Mouse (Mus musculus): ENCODE measurements around the gene Flt1. TPM values are rescaled to one million over a fixed set of nuclear protein-coding genes. Genes with fewer than 3 reads are reported as not detected.
"Not testable (repeated sequence)": the region's sequence is repeated elsewhere in the genome, so short reads cannot be mapped to it uniquely, and the experiment has no call there.

Flt1 gene
- polyA plus RNA-seq, 1 experiment from 2014 or later, result 14.0 TPM

- Histone ChIP-seq H3K27me3 (replicated peaks) (no peaks in the 10 kb centered on the region), H3K27ac (no peak overlapping the region), H3K4me2 (no peak overlapping the region), H3K9ac (no peak overlapping the region), H3K4me1 (no peaks in the 10 kb centered on the region), H3K4me3 (replicated peaks) (no peak overlapping the region), H3K9me3 (no peaks in the 10 kb centered on the region), H3K36me3 (no peaks in the 10 kb centered on the region)
- 13% methylated on average over 2 of the region's 2 CpGs for WGBS
- peak; percentile 33 for ATAC-seq (ENCODE audit: insufficient read depth, low FRiP score, low read depth)
Observed at GRCm38 (mm10) chr5:147620178-147620577, 105.6 kb downstream of the Flt1 start.

- Histone ChIP-seq H3K4me1 (no peaks in the 10 kb centered on the region), H3K4me2 (no peak overlapping the region), H3K27me3 (replicated peaks) (no peaks in the 10 kb centered on the region), H3K9ac (no peak overlapping the region), H3K36me3 (no peaks in the 10 kb centered on the region), H3K4me3 (replicated peaks) (no peak overlapping the region), H3K27ac (no peak overlapping the region), H3K9me3 (no peaks in the 10 kb centered on the region)
- ATAC-seq (ENCODE audit: insufficient read depth, low FRiP score, low read depth), result no peak
- 80% methylated on average over 10 of the region's 10 CpGs for WGBS
Observed at GRCm38 (mm10) chr5:147618243-147618642, 107.6 kb downstream of the Flt1 start.

GRCm38 (mm10) chr5:147616450-147616849 is 109.4 kb downstream of the Flt1 start:
- Histone ChIP-seq H3K27ac (no peak overlapping the region), H3K36me3 (no peaks in the 10 kb centered on the region), H3K4me1 (no peaks in the 10 kb centered on the region), H3K27me3 (replicated peaks) (no peaks in the 10 kb centered on the region), H3K9me3 (no peaks in the 10 kb centered on the region), H3K4me2 (no peak overlapping the region), H3K4me3 (replicated peaks) (no peak overlapping the region), H3K9ac (no peak overlapping the region)
- no peak for ATAC-seq (ENCODE audit: insufficient read depth, low FRiP score, low read depth)
- 61% methylated on average over 3 of the region's 3 CpGs for WGBS

GRCm38 (mm10) chr5:147614659-147615058 is 111.2 kb downstream of the Flt1 start:
- WGBS, result 72% methylated on average over 6 of the region's 6 CpGs
- Histone ChIP-seq H3K27ac (no peak overlapping the region), H3K36me3 (no peaks in the 10 kb centered on the region), H3K9ac (no peak overlapping the region), H3K4me3 (replicated peaks) (no peak overlapping the region), H3K4me2 (no peak overlapping the region), H3K27me3 (replicated peaks) (no peaks in the 10 kb centered on the region), H3K4me1 (no peaks in the 10 kb centered on the region), H3K9me3 (no peaks in the 10 kb centered on the region)
- no peak for ATAC-seq (ENCODE audit: insufficient read depth, low FRiP score, low read depth)

- not testable (repeated sequence) for H3K4me3 ChIP-seq (replicated peaks); ATAC-seq (ENCODE audit: insufficient read depth, low FRiP score, low read depth); H3K4me1 ChIP-seq; H3K4me2 ChIP-seq; H3K27ac ChIP-seq; H3K36me3 ChIP-seq; H3K9ac ChIP-seq; H3K27me3 ChIP-seq (replicated peaks); H3K9me3 ChIP-seq
- WGBS, result 79% methylated on average over 3 of the region's 3 CpGs
Observed at GRCm38 (mm10) chr5:147611348-147611747, 114.5 kb downstream of the Flt1 start.

GRCm38 (mm10) chr5:147607256-147607975 is 118.4 kb downstream of the Flt1 start:
- Histone ChIP-seq H3K36me3 (no peaks in the 10 kb centered on the region), H3K4me2 (no peak overlapping the region), H3K9ac (no peak overlapping the region), H3K4me1 (no peaks in the 10 kb centered on the region), H3K27ac (no peak overlapping the region), H3K27me3 (replicated peaks) (no peaks in the 10 kb centered on the region), H3K9me3 (no peaks in the 10 kb centered on the region), H3K4me3 (replicated peaks) (no peak overlapping the region)
- 73% methylated on average over 13 of the region's 13 CpGs for WGBS
- ATAC-seq (ENCODE audit: insufficient read depth, low FRiP score, low read depth), result no peak

- H3K9ac ChIP-seq, result no peak overlapping the region
- 73% methylated on average over 13 of the region's 13 CpGs for WGBS
- no peaks in the 10 kb centered on the region for H3K4me1 ChIP-seq
- no peak overlapping the region for H3K4me3 ChIP-seq (replicated peaks)
- no peak for ATAC-seq (ENCODE audit: insufficient read depth, low FRiP score, low read depth)
- H3K9me3 ChIP-seq, result no peaks in the 10 kb centered on the region
- no peaks in the 10 kb centered on the region for H3K27me3 ChIP-seq (replicated peaks)
- H3K4me2 ChIP-seq, result no peak overlapping the region
- no peak overlapping the region for H3K27ac ChIP-seq
- H3K36me3 ChIP-seq, result no peaks in the 10 kb centered on the region
Observed at GRCm38 (mm10) chr5:147606751-147607150, 119.1 kb downstream of the Flt1 start.

- H3K9me3 ChIP-seq, result no peaks in the 10 kb centered on the region
- H3K36me3 ChIP-seq, result no peaks in the 10 kb centered on the region
- no peak for ATAC-seq (ENCODE audit: insufficient read depth, low FRiP score, low read depth)
- no peaks in the 10 kb centered on the region for H3K4me1 ChIP-seq
- WGBS, result 29% methylated on average over 18 of the region's 18 CpGs
- H3K4me2 ChIP-seq, result no peak overlapping the region
- no peaks in the 10 kb centered on the region for H3K27me3 ChIP-seq (replicated peaks)
- no peak overlapping the region for H3K4me3 ChIP-seq (replicated peaks)
- H3K9ac ChIP-seq, result no peak overlapping the region
- no peak overlapping the region for H3K27ac ChIP-seq
Observed at GRCm38 (mm10) chr5:147601460-147602360, 124.1 kb downstream of the Flt1 start.

GRCm38 (mm10) chr5:147597825-147598224 is 128.0 kb downstream of the Flt1 start:
- Histone ChIP-seq H3K4me3 (replicated peaks) (no peak overlapping the region), H3K9me3 (no peaks in the 10 kb centered on the region), H3K4me2 (no peak overlapping the region), H3K9ac (no peak overlapping the region), H3K36me3 (no peaks in the 10 kb centered on the region), H3K27me3 (replicated peaks) (no peaks in the 10 kb centered on the region), H3K27ac (no peak overlapping the region), H3K4me1 (no peaks in the 10 kb centered on the region)
- 66% methylated on average over 16 of the region's 16 CpGs for WGBS
- no peak for ATAC-seq (ENCODE audit: insufficient read depth, low FRiP score, low read depth)

- Histone ChIP-seq H3K4me1 (no peaks in the 10 kb centered on the region), H3K9ac (no peak overlapping the region), H3K36me3 (no peaks in the 10 kb centered on the region), H3K9me3 (no peaks in the 10 kb centered on the region), H3K27ac (peak overlapping the region; percentile 57; the same call in 1 of the 2 replicates), H3K4me3 (replicated peaks) (no peak overlapping the region), H3K4me2 (no peak overlapping the region), H3K27me3 (replicated peaks) (no peaks in the 10 kb centered on the region)
- ATAC-seq (ENCODE audit: insufficient read depth, low FRiP score, low read depth), result peak; percentile 77
- 51% methylated on average over 12 of the region's 12 CpGs for WGBS
Observed at GRCm38 (mm10) chr5:147589814-147590213, 136.0 kb downstream of the Flt1 start.

- WGBS, result 52% methylated on average over 1 of the region's 1 CpGs
- H3K27ac ChIP-seq, result no peak overlapping the region
- ATAC-seq (ENCODE audit: insufficient read depth, low FRiP score, low read depth), result no peak
- H3K9me3 ChIP-seq, result no peaks in the 10 kb centered on the region
- no peaks in the 10 kb centered on the region for H3K27me3 ChIP-seq (replicated peaks)
- H3K4me1 ChIP-seq, result no peaks in the 10 kb centered on the region
- no peak overlapping the region for H3K4me2 ChIP-seq
- H3K36me3 ChIP-seq, result no peaks in the 10 kb centered on the region
- no peak overlapping the region for H3K4me3 ChIP-seq (replicated peaks)
- H3K9ac ChIP-seq, result no peak overlapping the region
Observed at GRCm38 (mm10) chr5:147585070-147585469, 140.7 kb downstream of the Flt1 start.

GRCm38 (mm10) chr5:147584648-147585047 is 141.2 kb downstream of the Flt1 start:
- H3K9ac ChIP-seq, result no peak overlapping the region
- ATAC-seq (ENCODE audit: insufficient read depth, low FRiP score, low read depth), result no peak
- WGBS, result 68% methylated on average over 9 of the region's 9 CpGs
- no peaks in the 10 kb centered on the region for H3K27me3 ChIP-seq (replicated peaks)
- no peaks in the 10 kb centered on the region for H3K36me3 ChIP-seq
- H3K4me2 ChIP-seq, result no peak overlapping the region
- H3K27ac ChIP-seq, result no peak overlapping the region
- no peak overlapping the region for H3K4me3 ChIP-seq (replicated peaks)
- no peaks in the 10 kb centered on the region for H3K9me3 ChIP-seq
- no peaks in the 10 kb centered on the region for H3K4me1 ChIP-seq

Measured in stomach, embryonic 15.5 days (tissue).